Mouse (Mus musculus): Measurements from ENCODE around the gene Pth2. TPM values are rescaled to one million over a fixed set of nuclear protein-coding genes. Genes with fewer than 3 reads are reported as not detected.
A peak's percentile ranks its signal among the peaks of the same experiment; 100 is the strongest.

Pth2 gene
- polyA plus RNA-seq (2014; fragmentation: Nextera tagmentation; extraction: Ambion mirVana), result not detected in 2 replicates

DNA sequence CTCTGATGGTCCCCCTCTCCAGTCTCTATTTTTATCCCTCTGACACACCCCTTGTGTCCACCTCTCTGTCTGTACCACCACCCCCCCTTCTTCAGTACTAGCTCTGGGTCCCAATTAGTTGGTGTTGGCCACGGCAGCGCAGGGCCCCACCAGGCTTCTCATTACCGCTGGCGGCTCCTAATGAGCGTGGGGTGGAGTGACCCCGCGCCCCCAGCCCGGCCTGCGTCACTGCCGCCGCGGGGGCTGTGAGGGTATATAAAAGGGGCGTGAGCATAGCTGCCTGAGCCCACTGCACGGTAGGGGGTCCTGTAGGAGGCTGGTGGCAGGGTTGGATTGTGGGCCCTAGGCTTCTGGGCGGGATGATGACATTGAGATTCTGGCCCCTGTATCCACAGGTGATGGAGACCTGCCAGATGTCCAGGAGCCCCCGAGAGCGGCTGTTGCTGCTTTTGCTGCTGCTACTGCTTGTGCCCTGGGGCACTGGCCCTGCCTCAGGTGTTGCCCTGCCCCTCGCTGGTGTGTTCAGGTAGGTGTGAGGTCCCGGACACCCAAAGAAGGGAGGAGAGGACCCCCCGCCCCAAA is at the start of gene Pth2:
Pth2 (plus strand) TSS at position 100 of the 582 bp plus-strand sequence.
- WGBS, result 14% methylated on average over 19 of the region's 20 CpGs
- Histone ChIP-seq H3K4me2 (ENCODE audit: low read depth, severe bottlenecking) (peak within 1 kb of the TSS; percentile 12; the same call in 1 of the 2 replicates), H3K27me3 (ENCODE audit: control insufficient read depth, insufficient read depth, low read length) (peaks cover 92% of the 10 kb centered on the region), H3K27ac (replicated peaks; ENCODE audit: low read depth, low read length) (no peak within 1 kb of the TSS), H3K4me1 (ENCODE audit: control insufficient read depth, insufficient read depth, low read length) (peaks cover 11% of the 10 kb centered on the region; the same call in 1 of the 2 replicates), H3K9me3 (ENCODE audit: control insufficient read depth, low read length) (no peaks in the 10 kb centered on the region), H3K9ac (ENCODE audit: low read length) (no peak within 1 kb of the TSS), H3K36me3 (ENCODE audit: control insufficient read depth, insufficient read depth, low read length) (no peaks in the 10 kb centered on the region), H3K4me3 (ENCODE audit: low read depth, low read length) (0 out of 2 replicates have a peak within 1 kb of the TSS, but pooled peaks have one; percentile 3)
- no peak for ATAC-seq (ENCODE audit: insufficient number of reproducible peaks, low FRiP score, low TSS enrichment, low read depth)
- no peak for DNase-seq (ENCODE audit: low spot score)

DNA sequence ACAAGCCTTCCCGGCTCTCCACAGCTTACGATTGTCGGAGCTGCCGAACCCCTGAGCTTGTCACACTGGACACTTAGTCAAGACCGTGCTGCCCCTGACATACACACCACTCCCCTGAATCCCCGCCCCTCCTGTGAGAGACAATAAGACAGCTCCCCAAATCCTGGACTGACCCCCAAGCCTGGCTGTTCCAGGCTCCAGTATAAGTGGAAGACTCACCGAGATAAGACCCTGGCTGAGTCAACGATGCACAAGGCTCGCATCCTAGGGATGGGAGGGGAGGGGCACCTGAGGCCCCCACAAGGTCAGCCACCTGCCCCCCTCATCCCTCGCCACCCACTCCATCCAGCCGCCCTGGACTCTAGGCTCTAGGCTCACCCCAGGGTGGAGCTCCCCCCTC is 48.9 kb upstream of the Pth2 start:
- Histone ChIP-seq H3K9ac (ENCODE audit: low read length) (no peak overlapping the region), H3K27ac (replicated peaks; ENCODE audit: low read depth, low read length) (no peak overlapping the region), H3K36me3 (ENCODE audit: control insufficient read depth, insufficient read depth, low read length) (peaks cover 5% of the 10 kb centered on the region), H3K4me3 (ENCODE audit: low read depth, low read length) (no peak overlapping the region), H3K4me1 (ENCODE audit: control insufficient read depth, insufficient read depth, low read length) (peaks cover 10% of the 10 kb centered on the region), H3K4me2 (ENCODE audit: low read depth, severe bottlenecking) (no peak overlapping the region), H3K9me3 (ENCODE audit: control insufficient read depth, low read length) (no peaks in the 10 kb centered on the region), H3K27me3 (ENCODE audit: control insufficient read depth, insufficient read depth, low read length) (no peaks in the 10 kb centered on the region)
- DNase-seq (ENCODE audit: low spot score) (no peak), ATAC-seq (ENCODE audit: insufficient number of reproducible peaks, low FRiP score, low TSS enrichment, low read depth) (no peak)
- 82% methylated on average over 11 of the region's 11 CpGs for WGBS

DNA sequence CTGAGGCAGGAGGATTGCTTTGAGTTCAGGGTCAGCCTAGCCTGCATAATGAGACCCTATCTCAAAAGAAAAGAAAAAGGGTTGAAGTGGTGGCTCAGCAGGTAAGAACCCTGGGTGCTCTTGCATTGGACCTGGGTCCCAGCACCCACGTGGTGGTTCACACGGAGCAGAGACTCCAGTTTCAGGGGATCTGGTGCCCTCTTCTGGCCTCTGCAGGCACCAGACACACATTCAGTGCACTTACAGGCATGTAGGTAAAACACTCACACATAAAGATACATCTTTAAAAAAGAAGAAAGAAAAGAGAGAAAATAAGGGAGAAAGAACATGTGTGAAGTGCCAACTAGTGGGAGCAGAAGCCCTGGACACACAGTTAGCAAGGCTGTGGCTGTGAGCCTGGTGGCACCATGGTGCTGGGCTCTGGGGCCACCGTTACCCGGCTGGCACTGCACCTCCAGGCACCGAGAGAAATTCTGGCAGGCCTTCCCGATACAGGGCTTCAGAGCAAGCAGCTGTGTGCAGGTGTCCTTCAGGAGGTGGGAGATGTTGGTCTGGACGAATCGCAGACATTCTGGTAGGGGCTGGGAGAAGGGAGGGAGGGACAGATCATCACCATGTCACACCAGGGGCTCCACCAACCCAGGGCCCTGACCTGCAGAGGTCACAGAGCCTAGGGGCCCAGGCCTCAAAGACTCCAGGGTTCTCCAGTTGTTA is 47.2 kb upstream of the Pth2 start:
- no peak overlapping the region for H3K9ac ChIP-seq (ENCODE audit: low read length)
- no peaks in the 10 kb centered on the region; the same call in 1 of the 2 replicates for H3K27me3 ChIP-seq (ENCODE audit: control insufficient read depth, insufficient read depth, low read length)
- H3K9me3 ChIP-seq (ENCODE audit: control insufficient read depth, low read length), result no peaks in the 10 kb centered on the region
- no peak overlapping the region for H3K27ac ChIP-seq (replicated peaks; ENCODE audit: low read depth, low read length)
- no peaks in the 10 kb centered on the region for H3K36me3 ChIP-seq (ENCODE audit: control insufficient read depth, insufficient read depth, low read length)
- H3K4me2 ChIP-seq (ENCODE audit: low read depth, severe bottlenecking), result no peak overlapping the region
- H3K4me3 ChIP-seq (ENCODE audit: low read depth, low read length), result no peak overlapping the region
- no peak for ATAC-seq (ENCODE audit: insufficient number of reproducible peaks, low FRiP score, low TSS enrichment, low read depth)
- H3K4me1 ChIP-seq (ENCODE audit: control insufficient read depth, insufficient read depth, low read length), result 0 out of 2 replicates have a peak, but pooled peaks cover 4% of the 10 kb centered on the region
- 76% methylated on average over 8 of the region's 8 CpGs for WGBS
- no peak for DNase-seq (ENCODE audit: low spot score)

DNA sequence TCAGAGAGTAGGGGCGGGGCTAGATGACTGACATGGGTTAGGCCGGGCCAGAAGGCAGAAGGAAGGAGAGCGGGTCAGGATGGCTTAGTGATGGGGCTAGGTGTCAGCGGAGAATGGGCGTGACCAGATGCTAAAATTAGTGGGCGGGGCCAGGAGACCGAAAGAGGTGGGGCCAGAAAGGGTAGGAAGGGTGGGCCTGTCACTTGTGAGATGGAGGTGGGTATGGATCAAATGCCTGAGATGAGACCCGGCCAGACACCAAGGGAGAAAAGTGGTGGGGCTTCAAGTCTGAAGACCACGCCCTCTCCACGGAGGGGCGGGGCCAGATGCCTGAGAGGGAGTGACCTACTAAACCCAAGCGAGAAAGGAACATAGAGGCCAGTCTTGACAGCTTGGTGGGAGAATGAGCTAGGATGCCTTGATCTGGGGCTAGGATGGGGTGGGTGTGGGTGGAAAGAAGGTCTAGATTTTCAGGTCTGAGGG is 46.2 kb upstream of the Pth2 start:
- Histone ChIP-seq H3K4me2 (ENCODE audit: low read depth, severe bottlenecking) (no peak overlapping the region), H3K27me3 (ENCODE audit: control insufficient read depth, insufficient read depth, low read length) (no peaks in the 10 kb centered on the region; the same call in 1 of the 2 replicates), H3K4me3 (ENCODE audit: low read depth, low read length) (no peak overlapping the region), H3K9me3 (ENCODE audit: control insufficient read depth, low read length) (no peaks in the 10 kb centered on the region), H3K9ac (ENCODE audit: low read length) (no peak overlapping the region), H3K27ac (replicated peaks; ENCODE audit: low read depth, low read length) (no peak overlapping the region), H3K36me3 (ENCODE audit: control insufficient read depth, insufficient read depth, low read length) (no peaks in the 10 kb centered on the region), H3K4me1 (ENCODE audit: control insufficient read depth, insufficient read depth, low read length) (0 out of 2 replicates have a peak, but pooled peaks cover 4% of the 10 kb centered on the region)
- ATAC-seq (ENCODE audit: insufficient number of reproducible peaks, low FRiP score, low TSS enrichment, low read depth) (no peak), DNase-seq (ENCODE audit: low spot score) (no peak)
- WGBS, result 5% methylated on average over 12 of the region's 12 CpGs

DNA sequence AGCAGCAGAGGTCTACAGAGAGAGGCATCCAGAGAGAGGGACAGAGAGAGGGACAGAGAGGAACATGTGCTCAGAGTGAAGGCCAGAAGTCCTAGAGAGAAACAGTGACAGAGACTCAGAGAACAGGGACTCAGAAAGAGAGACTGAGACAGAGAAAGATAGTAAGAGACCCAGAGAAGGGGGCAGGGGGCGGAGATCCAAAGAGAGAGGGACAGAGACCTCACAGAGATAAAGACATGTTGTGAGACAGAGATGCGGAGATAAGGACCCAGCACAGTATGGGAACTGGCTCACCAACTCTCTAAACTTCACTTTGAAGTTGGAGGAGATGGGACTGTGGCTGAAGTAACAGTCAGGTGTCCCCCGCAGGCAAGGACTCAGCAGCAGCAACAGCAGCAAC is 45.4 kb upstream of the Pth2 start:
- Histone ChIP-seq H3K4me2 (ENCODE audit: low read depth, severe bottlenecking) (no peak overlapping the region), H3K36me3 (ENCODE audit: control insufficient read depth, insufficient read depth, low read length) (no peaks in the 10 kb centered on the region), H3K9me3 (ENCODE audit: control insufficient read depth, low read length) (no peaks in the 10 kb centered on the region), H3K9ac (ENCODE audit: low read length) (no peak overlapping the region), H3K27me3 (ENCODE audit: control insufficient read depth, insufficient read depth, low read length) (no peaks in the 10 kb centered on the region; the same call in 1 of the 2 replicates), H3K4me3 (ENCODE audit: low read depth, low read length) (no peak overlapping the region), H3K27ac (replicated peaks; ENCODE audit: low read depth, low read length) (no peak overlapping the region), H3K4me1 (ENCODE audit: control insufficient read depth, insufficient read depth, low read length) (no peaks in the 10 kb centered on the region)
- no peak for ATAC-seq (ENCODE audit: insufficient number of reproducible peaks, low FRiP score, low TSS enrichment, low read depth)
- WGBS, result 71% methylated on average over 3 of the region's 3 CpGs
- no peak for DNase-seq (ENCODE audit: low spot score)

DNA sequence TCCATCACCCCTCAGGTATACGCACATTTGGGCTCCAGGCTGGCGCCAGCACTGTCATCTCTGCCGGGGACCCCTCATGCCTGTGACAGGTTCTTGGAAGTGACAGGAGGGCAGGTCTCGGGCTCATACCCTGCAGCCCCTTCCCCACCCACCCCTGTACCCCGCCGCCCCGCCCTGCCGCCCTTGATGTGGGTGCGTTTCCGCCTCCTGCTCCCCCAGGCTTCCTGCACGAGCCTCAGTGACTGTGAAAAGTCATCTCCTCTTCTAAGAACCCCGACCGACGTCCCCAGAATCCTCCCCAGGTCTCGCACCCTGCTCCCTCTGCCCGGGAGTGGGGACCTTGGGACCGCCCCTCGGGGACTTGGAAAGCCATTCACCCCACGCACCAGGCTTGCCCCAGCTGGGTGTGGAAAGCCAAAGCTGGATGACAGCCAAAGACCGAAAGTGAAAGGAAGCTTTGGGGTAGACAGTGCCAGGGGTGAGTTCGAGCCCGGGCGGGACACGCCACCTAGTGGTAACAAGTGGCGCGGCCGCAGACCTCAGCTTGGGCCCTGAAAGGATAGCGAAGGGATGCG is 44.7 kb upstream of the Pth2 start, which contains the start of the genes Gm45713 and Flt3l:
Gm45713 (minus strand) TSS at position 239 of the 575 bp plus-strand sequence.
Flt3l (minus strand) TSS at position 440 of the 575 bp plus-strand sequence.
- H3K27me3 ChIP-seq (ENCODE audit: control insufficient read depth, insufficient read depth, low read length), result no peaks in the 10 kb centered on the region; the same call in 1 of the 2 replicates
- peak within 1 kb of the TSS; percentile 37 for H3K4me3 ChIP-seq (ENCODE audit: low read depth, low read length)
- DNase-seq (ENCODE audit: low spot score) (peak; percentile 87), ATAC-seq (ENCODE audit: insufficient number of reproducible peaks, low FRiP score, low TSS enrichment, low read depth) (peak; percentile 65)
- H3K9me3 ChIP-seq (ENCODE audit: control insufficient read depth, low read length), result no peaks in the 10 kb centered on the region
- peak within 1 kb of the TSS; percentile 62 for H3K4me2 ChIP-seq (ENCODE audit: low read depth, severe bottlenecking)
- no peaks in the 10 kb centered on the region for H3K4me1 ChIP-seq (ENCODE audit: control insufficient read depth, insufficient read depth, low read length)
- H3K27ac ChIP-seq (replicated peaks; ENCODE audit: low read depth, low read length), result no peak within 1 kb of the TSS
- H3K36me3 ChIP-seq (ENCODE audit: control insufficient read depth, insufficient read depth, low read length), result no peaks in the 10 kb centered on the region
- WGBS, result 3% methylated on average over 29 of the region's 29 CpGs
- H3K9ac ChIP-seq (ENCODE audit: low read length), result peak within 1 kb of the TSS; percentile 58

DNA sequence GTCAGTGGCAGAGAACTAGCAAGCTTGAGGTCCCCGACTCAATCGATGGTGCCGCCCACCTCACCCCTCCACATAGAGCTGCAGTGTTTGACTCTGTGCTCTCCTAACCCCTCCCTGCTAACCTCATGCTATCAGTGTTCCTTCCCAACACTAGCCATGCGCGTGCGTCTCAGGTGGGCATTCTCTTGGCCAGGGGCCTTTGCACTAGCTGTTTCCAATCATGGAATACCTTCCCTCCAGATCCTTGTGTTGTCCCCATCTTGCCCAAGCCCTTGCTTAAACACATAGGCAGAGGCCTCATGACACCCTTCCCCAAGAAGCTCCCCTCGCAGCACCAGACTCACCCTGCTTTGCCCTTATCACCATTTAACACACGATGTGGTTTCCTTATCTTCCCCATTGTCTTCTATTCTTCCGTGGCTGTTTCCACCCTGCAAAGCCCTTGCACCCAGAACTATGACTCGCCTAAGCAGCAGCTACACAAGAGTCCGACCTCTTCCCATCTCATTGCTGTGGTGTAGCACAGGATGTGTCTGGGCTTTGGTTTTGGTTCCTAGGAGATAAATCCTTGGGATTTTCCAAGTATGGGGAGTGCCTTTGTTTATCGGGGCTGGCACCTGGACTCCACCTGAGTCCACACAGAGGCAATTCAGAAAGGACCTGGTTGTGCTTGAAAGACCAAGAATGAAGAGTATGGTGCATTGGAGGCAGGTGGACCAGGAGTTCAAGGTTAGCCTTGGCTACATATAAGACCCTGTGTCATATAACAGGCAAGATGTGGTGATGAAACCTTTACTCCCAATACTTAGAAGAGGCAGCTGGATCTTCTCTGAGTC is 43.4 kb upstream of the Pth2 start:
- no peaks in the 10 kb centered on the region for H3K36me3 ChIP-seq (ENCODE audit: control insufficient read depth, insufficient read depth, low read length)
- DNase-seq (ENCODE audit: low spot score) (no peak), ATAC-seq (ENCODE audit: insufficient number of reproducible peaks, low FRiP score, low TSS enrichment, low read depth) (no peak)
- H3K4me2 ChIP-seq (ENCODE audit: low read depth, severe bottlenecking), result no peak overlapping the region
- no peak overlapping the region for H3K27ac ChIP-seq (replicated peaks; ENCODE audit: low read depth, low read length)
- WGBS, result 83% methylated on average over 12 of the region's 12 CpGs
- no peak overlapping the region for H3K9ac ChIP-seq (ENCODE audit: low read length)
- H3K9me3 ChIP-seq (ENCODE audit: control insufficient read depth, low read length), result no peaks in the 10 kb centered on the region
- H3K27me3 ChIP-seq (ENCODE audit: control insufficient read depth, insufficient read depth, low read length), result no peaks in the 10 kb centered on the region; the same call in 1 of the 2 replicates
- H3K4me3 ChIP-seq (ENCODE audit: low read depth, low read length), result no peak overlapping the region
- no peaks in the 10 kb centered on the region for H3K4me1 ChIP-seq (ENCODE audit: control insufficient read depth, insufficient read depth, low read length)
